Mouse (Mus musculus): Measurements from ENCODE around the gene Tssc4.

Gene Tssc4

GRCm38 (mm10) chr7:143108200-143108599 is 39.2 kb downstream of the Tssc4 start:
- no peak for DNase-seq (ENCODE audit: extremely low read depth, low read depth, low spot score)

GRCm38 (mm10) chr7:143108996-143109660 is 40.1 kb downstream of the Tssc4 start:
- DNase-seq (ENCODE audit: extremely low read depth, low read depth, low spot score): no peak

- DNase-seq (ENCODE audit: extremely low read depth, low read depth, low spot score): no peak
Observed at GRCm38 (mm10) chr7:143109696-143110095, 40.6 kb downstream of the Tssc4 start.

GRCm38 (mm10) chr7:143110803-143111202 is 41.8 kb downstream of the Tssc4 start:
- DNase-seq (ENCODE audit: extremely low read depth, low read depth, low spot score): no peak

- DNase-seq (ENCODE audit: extremely low read depth, low read depth, low spot score): no peak
Observed at GRCm38 (mm10) chr7:143111719-143112118, 42.7 kb downstream of the Tssc4 start.

GRCm38 (mm10) chr7:143112395-143112794 is 43.3 kb downstream of the Tssc4 start:
- DNase-seq (ENCODE audit: extremely low read depth, low read depth, low spot score): no peak

- DNase-seq (ENCODE audit: extremely low read depth, low read depth, low spot score): no peak
Observed at GRCm38 (mm10) chr7:143114773-143115172, 45.7 kb downstream of the Tssc4 start.

- DNase-seq (ENCODE audit: extremely low read depth, low read depth, low spot score): no peak
Observed at GRCm38 (mm10) chr7:143116521-143116920, 47.5 kb downstream of the Tssc4 start.

GRCm38 (mm10) chr7:143119407-143119806 is 50.4 kb downstream of the Tssc4 start:
- no peak for DNase-seq (ENCODE audit: extremely low read depth, low read depth, low spot score)

- DNase-seq (ENCODE audit: extremely low read depth, low read depth, low spot score): no peak
Observed at GRCm38 (mm10) chr7:143119826-143120225, 50.8 kb downstream of the Tssc4 start.
